Mouse (Mus musculus): ENCODE measurements around the gene Kcnk3.

Gene Kcnk3

GRCm38 (mm10) chr5:30588301-30588968, 465 bp downstream of the Kcnk3 start:
- DNase-seq (ENCODE audit: low spot score in 2 of 2) = peak in 1 of 2 experiments; percentile 45

- no peak for DNase-seq (ENCODE audit: low spot score in 2 of 2)
Observed at GRCm38 (mm10) chr5:30589069-30589468, 1.1 kb downstream of the Kcnk3 start.

- DNase-seq (ENCODE audit: low spot score in 2 of 2) = no peak
Observed at GRCm38 (mm10) chr5:30589546-30589945, 1.6 kb downstream of the Kcnk3 start.

GRCm38 (mm10) chr5:30590231-30590630, 2.3 kb downstream of the Kcnk3 start:
- DNase-seq (ENCODE audit: low spot score in 2 of 2) = no peak

- DNase-seq (ENCODE audit: low spot score in 2 of 2) = no peak
Observed at GRCm38 (mm10) chr5:30591205-30591731, 3.3 kb downstream of the Kcnk3 start.

GRCm38 (mm10) chr5:30591786-30592185, 3.8 kb downstream of the Kcnk3 start:
- no peak for DNase-seq (ENCODE audit: low spot score in 2 of 2)

- DNase-seq (ENCODE audit: low spot score in 2 of 2) = no peak
Observed at GRCm38 (mm10) chr5:30592279-30592980, 4.5 kb downstream of the Kcnk3 start.

- DNase-seq (ENCODE audit: low spot score in 2 of 2) = no peak
Observed at GRCm38 (mm10) chr5:30593360-30593759, 5.4 kb downstream of the Kcnk3 start.

GRCm38 (mm10) chr5:30593811-30594504, 6.0 kb downstream of the Kcnk3 start:
- DNase-seq (ENCODE audit: low spot score in 2 of 2) = no peak

- DNase-seq (ENCODE audit: low spot score in 2 of 2) = no peak
Observed at GRCm38 (mm10) chr5:30594953-30595560, 7.1 kb downstream of the Kcnk3 start.

- DNase-seq (ENCODE audit: low spot score in 2 of 2) = no peak
Observed at GRCm38 (mm10) chr5:30601397-30601796, 13.4 kb downstream of the Kcnk3 start.

- no peak for DNase-seq (ENCODE audit: low spot score in 2 of 2)
Observed at GRCm38 (mm10) chr5:30603255-30603654, 15.3 kb downstream of the Kcnk3 start.

GRCm38 (mm10) chr5:30603926-30604325, 16.0 kb downstream of the Kcnk3 start:
- DNase-seq (ENCODE audit: low spot score in 2 of 2) = no peak

- DNase-seq (ENCODE audit: low spot score in 2 of 2) = no peak
Observed at GRCm38 (mm10) chr5:30604769-30605188, 16.8 kb downstream of the Kcnk3 start.

GRCm38 (mm10) chr5:30605649-30606048, 17.7 kb downstream of the Kcnk3 start:
- DNase-seq (ENCODE audit: low spot score in 2 of 2) = no peak

GRCm38 (mm10) chr5:30606424-30607073, 18.6 kb downstream of the Kcnk3 start:
- peak; percentile 72 to 78 for DNase-seq (ENCODE audit: low spot score in 2 of 2)

- no peak for DNase-seq (ENCODE audit: low spot score in 2 of 2)
Observed at GRCm38 (mm10) chr5:30609094-30609493, 21.1 kb downstream of the Kcnk3 start.

- DNase-seq (ENCODE audit: low spot score in 2 of 2) = no peak
Observed at GRCm38 (mm10) chr5:30609918-30610645, 22.1 kb downstream of the Kcnk3 start.

- no peak for DNase-seq (ENCODE audit: low spot score in 2 of 2)
Observed at GRCm38 (mm10) chr5:30611091-30611490, 23.1 kb downstream of the Kcnk3 start.

GRCm38 (mm10) chr5:30611689-30612088, 23.7 kb downstream of the Kcnk3 start:
- DNase-seq (ENCODE audit: low spot score in 2 of 2) = no peak

- DNase-seq (ENCODE audit: low spot score in 2 of 2) = no peak
Observed at GRCm38 (mm10) chr5:30612575-30612974, 24.6 kb downstream of the Kcnk3 start.
